ENCODE assay signal across 11 mouse cellular contexts in genomic region chr4:155207841-155208240, GRCm38 (mm10). TPM values are rescaled to one million over a fixed set of nuclear protein-coding genes. Genes with fewer than 3 reads are reported as not detected.
A peak's percentile ranks its signal among the peaks of the same experiment; 100 is the strongest.
DNase-seq lines count a peak whose midpoint lies in the region; ATAC-seq lines count a peak whose summit lies in the region.
"Had no signal": no experiment of that assay in that cellular context is flagged by ENCODE, and none has a peak within 500 bp of the region (broad histone marks: within the 10 kb centered on the region; RNA-seq: fewer than 3 reads in every experiment).

No protein-coding gene starts in this region.

- H3K9ac ChIP-seq in heart, embryonic 12.5 days, result no peak overlapping the region
- no peak overlapping the region for H3K9ac ChIP-seq in lung, embryonic 15.5 days
- H3K9ac ChIP-seq in intestine, embryonic 15.5 days, result no peak overlapping the region
- H3K9ac ChIP-seq in stomach, embryonic 16.5 days (ENCODE audit: low read length), result 0 out of 2 replicates have a peak overlapping the region, but pooled peaks have one; percentile 5
- H3K9ac ChIP-seq in midbrain, embryonic 14.5 days (replicated peaks; ENCODE audit: low read length), result no peak overlapping the region
- H3K9ac ChIP-seq: embryonic facial prominence, embryonic 13.5 days had no signal

- no peaks in the 10 kb centered on the region for H3K27me3 ChIP-seq in heart, embryonic 12.5 days (replicated peaks)
- H3K27me3 ChIP-seq in lung, embryonic 15.5 days, result no peaks in the 10 kb centered on the region
- no peaks in the 10 kb centered on the region for H3K27me3 ChIP-seq in intestine, embryonic 15.5 days (replicated peaks)
- no peaks in the 10 kb centered on the region for H3K27me3 ChIP-seq in stomach, embryonic 16.5 days (ENCODE audit: control insufficient read depth, insufficient read depth, low read length)
- H3K27me3 ChIP-seq in midbrain, embryonic 14.5 days (ENCODE audit: control insufficient read depth, insufficient read depth, low read length), result no peaks in the 10 kb centered on the region
- H3K27me3 ChIP-seq: embryonic facial prominence, embryonic 13.5 days had no signal

- no peak for DNase-seq in heart, adult 8-10 months (ENCODE audit: low spot score)
- DNase-seq in lung, adult 18-20 months, result no peak
- no peak for DNase-seq in spleen, postnatal 10 days (ENCODE audit: low spot score in 2 of 2)
- DNase-seq in midbrain, embryonic 14.5 days, result no peak
- DNase-seq: cerebellum, adult 11 months had no signal

- H3K4me1 ChIP-seq in heart, embryonic 12.5 days (replicated peaks), result peaks cover 90% of the 10 kb centered on the region
- H3K4me1 ChIP-seq in lung, embryonic 15.5 days, result peaks cover 53% of the 10 kb centered on the region
- peaks cover 64% of the 10 kb centered on the region for H3K4me1 ChIP-seq in intestine, embryonic 15.5 days (replicated peaks)
- peaks cover 51% of the 10 kb centered on the region for H3K4me1 ChIP-seq in stomach, embryonic 16.5 days (ENCODE audit: control insufficient read depth, insufficient read depth, low read length)
- H3K4me1 ChIP-seq in midbrain, embryonic 14.5 days (ENCODE audit: control insufficient read depth, insufficient read depth, low read length), result peaks cover 10% of the 10 kb centered on the region

- no peak for ATAC-seq in heart, embryonic 12.5 days (ENCODE audit: insufficient number of reproducible peaks, low FRiP score)
- ATAC-seq in lung, embryonic 15.5 days (ENCODE audit: borderline replicate concordance, extremely low read depth, low FRiP score, low TSS enrichment), result no peak
- no peak for ATAC-seq in intestine, embryonic 15.5 days
- no peak for ATAC-seq in stomach, embryonic 16.5 days (ENCODE audit: insufficient read depth, low FRiP score)
- ATAC-seq in midbrain, embryonic 14.5 days (ENCODE audit: low FRiP score, low TSS enrichment), result no peak
- ATAC-seq: midbrain, embryonic 16.5 days had no signal

- WGBS in heart, embryonic 12.5 days, result 71% methylated on average over 3 of the region's 3 CpGs
- 67% methylated on average over 3 of the region's 3 CpGs for WGBS in lung, embryonic 15.5 days
- WGBS in intestine, embryonic 15.5 days, result 57% methylated on average over 3 of the region's 3 CpGs
- WGBS in stomach, embryonic 16.5 days, result 61% methylated on average over 3 of the region's 3 CpGs
- 71% methylated on average over 3 of the region's 3 CpGs for WGBS in midbrain, embryonic 14.5 days

- H3K9me3 ChIP-seq in heart, embryonic 12.5 days (replicated peaks), result no peaks in the 10 kb centered on the region
- no peaks in the 10 kb centered on the region for H3K9me3 ChIP-seq in lung, embryonic 15.5 days
- H3K9me3 ChIP-seq in intestine, embryonic 15.5 days, result no peaks in the 10 kb centered on the region
- no peaks in the 10 kb centered on the region for H3K9me3 ChIP-seq in stomach, embryonic 16.5 days (replicated peaks; ENCODE audit: control insufficient read depth, low read length)
- no peaks in the 10 kb centered on the region for H3K9me3 ChIP-seq in midbrain, embryonic 14.5 days (ENCODE audit: control insufficient read depth, low read length)
- H3K9me3 ChIP-seq: embryonic facial prominence, embryonic 13.5 days had no signal

- no peak overlapping the region for H3K4me3 ChIP-seq in heart, embryonic 12.5 days
- H3K4me3 ChIP-seq in lung, embryonic 15.5 days, result no peak overlapping the region
- H3K4me3 ChIP-seq in intestine, embryonic 15.5 days (replicated peaks), result no peak overlapping the region
- no peak overlapping the region for H3K4me3 ChIP-seq in stomach, embryonic 16.5 days (replicated peaks; ENCODE audit: low read length)
- no peak overlapping the region for H3K4me3 ChIP-seq in midbrain, embryonic 14.5 days (replicated peaks; ENCODE audit: low read depth, low read length)
- H3K4me3 ChIP-seq: embryonic facial prominence, embryonic 13.5 days had no signal

- H3K36me3 ChIP-seq in heart, embryonic 12.5 days, result peaks cover 8% of the 10 kb centered on the region
- H3K36me3 ChIP-seq in lung, embryonic 15.5 days, result peaks cover 7% of the 10 kb centered on the region; the same call in 1 of the 2 replicates
- H3K36me3 ChIP-seq in intestine, embryonic 15.5 days, result 0 out of 2 replicates have a peak, but pooled peaks cover 4% of the 10 kb centered on the region
- no peaks in the 10 kb centered on the region for H3K36me3 ChIP-seq in stomach, embryonic 16.5 days (ENCODE audit: control insufficient read depth, insufficient read depth, low read length)
- H3K36me3 ChIP-seq in midbrain, embryonic 14.5 days (ENCODE audit: control insufficient read depth, insufficient read depth, low read length), result 0 out of 2 replicates have a peak, but pooled peaks cover 3% of the 10 kb centered on the region

- no peak overlapping the region for H3K4me2 ChIP-seq in heart, embryonic 12.5 days
- no peak overlapping the region for H3K4me2 ChIP-seq in lung, embryonic 15.5 days
- peak overlapping the region; percentile 33 for H3K4me2 ChIP-seq in intestine, embryonic 15.5 days (replicated peaks)
- H3K4me2 ChIP-seq in stomach, embryonic 16.5 days (ENCODE audit: low read depth, low read length), result no peak overlapping the region
- no peak overlapping the region for H3K4me2 ChIP-seq in midbrain, embryonic 14.5 days (ENCODE audit: low read length)
- H3K4me2 ChIP-seq: embryonic facial prominence, embryonic 13.5 days had no signal

- H3K27ac ChIP-seq in heart, embryonic 12.5 days (ENCODE audit: poor library complexity, severe bottlenecking), result peak overlapping the region; percentile 10; the same call in 1 of the 2 replicates
- H3K27ac ChIP-seq in lung, embryonic 15.5 days, result 0 out of 2 replicates have a peak overlapping the region, but pooled peaks have one; percentile 4
- H3K27ac ChIP-seq in intestine, embryonic 15.5 days, result peak overlapping the region; percentile 65
- H3K27ac ChIP-seq in stomach, embryonic 16.5 days (ENCODE audit: low read length), result peak overlapping the region; percentile 36; the same call in 1 of the 2 replicates
- H3K27ac ChIP-seq in midbrain, embryonic 14.5 days (replicated peaks; ENCODE audit: low read depth, low read length), result no peak overlapping the region

RNA-seq across cellular contexts. Expression of gene Ski, which starts 14.6 kb away (rescaled TPM):
- 11.9 and 14.0 TPM in 2 replicates for polyA plus RNA-seq in heart, embryonic 12.5 days (2016; fragmentation: Nextera tagmentation; extraction: Ambion mirVana)
- total RNA-seq in heart, adult 8-10 months (2022), result 10 to 100 TPM; 44.5 to 53.3 (median 49.0) TPM
- polyA plus RNA-seq in lung, embryonic 15.5 days (2015; fragmentation: Nextera tagmentation; extraction: Ambion mirVana), result 16.1 and 16.9 TPM in 2 replicates
- 13.3 and 13.8 TPM in 2 replicates for polyA plus RNA-seq in intestine, embryonic 15.5 days (2015; fragmentation: Nextera tagmentation; extraction: Ambion mirVana)
- polyA plus RNA-seq in stomach, embryonic 16.5 days (2015; fragmentation: Nextera tagmentation; extraction: Ambion mirVana), result 17.7 and 17.9 TPM in 2 replicates
- 14.3 and 15.4 TPM in 2 replicates for polyA plus RNA-seq in midbrain, embryonic 14.5 days (2014; fragmentation: Nextera tagmentation; extraction: Ambion mirVana)

RNA-seq across cellular contexts. Expression of gene Faap20, which starts 41.8 kb away (rescaled TPM):
- polyA plus RNA-seq in heart, embryonic 12.5 days (2016; fragmentation: Nextera tagmentation; extraction: Ambion mirVana), result 61.0 and 65.1 TPM in 2 replicates
- total RNA-seq in heart, adult 8-10 months (2022), result 10 to 100 TPM; 12.4 to 17.8 (median 15.9) TPM
- 83.4 and 83.5 TPM in 2 replicates for polyA plus RNA-seq in lung, embryonic 15.5 days (2015; fragmentation: Nextera tagmentation; extraction: Ambion mirVana)
- polyA plus RNA-seq in intestine, embryonic 15.5 days (2015; fragmentation: Nextera tagmentation; extraction: Ambion mirVana), result 64.1 and 74.9 TPM in 2 replicates
- polyA plus RNA-seq in stomach, embryonic 16.5 days (2015; fragmentation: Nextera tagmentation; extraction: Ambion mirVana), result 58.4 and 60.1 TPM in 2 replicates
- polyA plus RNA-seq in midbrain, embryonic 14.5 days (2014; fragmentation: Nextera tagmentation; extraction: Ambion mirVana), result 74.1 and 85.6 TPM in 2 replicates
